Mouse (Mus musculus): Measurements from ENCODE around the gene Nipsnap1.

GRCm38 (mm10) chr11:4827340-4827739, 46.4 kb upstream of the Nipsnap1 start:
- TF ChIP-seq CTCF (IDR thresholded peaks at IDR 0.05; ENCODE audit: control insufficient read depth, insufficient read depth, insufficient read length) (no peak), USF1 (IDR thresholded peaks at IDR 0.05; ENCODE audit: low read depth) (no peak), MAX (IDR thresholded peaks at IDR 0.05) (no peak)

Data from C2C12 (cell line).